Mouse (Mus musculus) frontal cortex, postnatal 25 days (tissue): ENCODE measurements around the gene Hist1h4h.
"Not testable (repeated sequence)": the region's sequence is repeated elsewhere in the genome, so short reads cannot be mapped to it uniquely, and the experiment has no call there.

Experiments
- DNase-seq, 2 experiments: peaks; one replicate each; pipeline ENCODE4 v3.0.0; 2022; ENCODE audit warnings: low spot score in 2 of 2

The Hist1h4h gene

GRCm38 (mm10) chr13:23510127-23510526, 20.7 kb upstream of the Hist1h4h start:
- no peak for DNase-seq

GRCm38 (mm10) chr13:23513517-23513916, 17.3 kb upstream of the Hist1h4h start:
- no peak for DNase-seq

GRCm38 (mm10) chr13:23515281-23515680, 15.6 kb upstream of the Hist1h4h start:
- no peak for DNase-seq

GRCm38 (mm10) chr13:23515826-23516620, 14.8 kb upstream of the Hist1h4h start:
- no peak for DNase-seq

GRCm38 (mm10) chr13:23516822-23517602, 13.8 kb upstream of the Hist1h4h start:
- DNase-seq = peak; percentile 68 to 71

- peak; percentile 96 for DNase-seq
Observed at GRCm38 (mm10) chr13:23517603-23518294, 13.1 kb upstream of the Hist1h4h start.

- DNase-seq = no peak
Observed at GRCm38 (mm10) chr13:23518295-23518603, 12.6 kb upstream of the Hist1h4h start.

GRCm38 (mm10) chr13:23518885-23519284, 12.0 kb upstream of the Hist1h4h start:
- DNase-seq = peak; percentile 74 to 82

GRCm38 (mm10) chr13:23519416-23519815, 11.4 kb upstream of the Hist1h4h start:
- DNase-seq = peak; percentile 71 to 80

GRCm38 (mm10) chr13:23521703-23522102, 9.1 kb upstream of the Hist1h4h start:
- peak; percentile 72 to 80 for DNase-seq

GRCm38 (mm10) chr13:23523976-23524375, 6.9 kb upstream of the Hist1h4h start:
- no peak for DNase-seq

- peak; percentile 34 to 62 for DNase-seq
Observed at GRCm38 (mm10) chr13:23524654-23525053, 6.2 kb upstream of the Hist1h4h start.

GRCm38 (mm10) chr13:23525901-23526300, 4.9 kb upstream of the Hist1h4h start:
- no peak for DNase-seq

GRCm38 (mm10) chr13:23526312-23526711, 4.5 kb upstream of the Hist1h4h start:
- DNase-seq = peak; percentile 97

- DNase-seq = no peak
Observed at GRCm38 (mm10) chr13:23529005-23529404, 1.8 kb upstream of the Hist1h4h start.

GRCm38 (mm10) chr13:23529480-23530165, 1.2 kb upstream of the Hist1h4h start:
- no peak for DNase-seq

- peak; percentile 73 to 78 for DNase-seq
Observed at GRCm38 (mm10) chr13:23530181-23530900, 509 bp upstream of the Hist1h4h start.

GRCm38 (mm10) chr13:23532262-23533075, 1.6 kb downstream of the Hist1h4h start:
- no peak for DNase-seq

- DNase-seq = not testable (repeated sequence)
Observed at GRCm38 (mm10) chr13:23533560-23534367, 2.9 kb downstream of the Hist1h4h start, which contains the start of gene Hist1h2af. Gene Hist1h2af, plus strand, starts transcription at chr13:23533906.
